8 mouse cellular contexts compared by ENCODE assay signal in genomic region chr3:152347227-152347626, GRCm38 (mm10). TPM values are rescaled to one million over a fixed set of nuclear protein-coding genes. Genes with fewer than 3 reads are reported as not detected.
DNase-seq lines count a peak whose midpoint lies in the region; ATAC-seq and TF ChIP-seq lines count a peak whose summit lies in the region.

No protein-coding gene starts in this region.

- peaks cover 6% of the 10 kb centered on the region; the same call in 1 of the 2 replicates for H3K4me1 ChIP-seq in heart, embryonic 11.5 days (ENCODE audit: control insufficient read depth, insufficient read depth, low read length)
- H3K4me1 ChIP-seq in heart, postnatal 0 days (ENCODE audit: control insufficient read depth, insufficient read depth): peaks cover 9% of the 10 kb centered on the region; the same call in 1 of the 2 replicates

- H3K4me2 ChIP-seq in heart, embryonic 11.5 days: peak overlapping the region; percentile 74
- H3K4me2 ChIP-seq in heart, postnatal 0 days (ENCODE audit: low read depth, low read length): peak overlapping the region; percentile 66

- peak overlapping the region; percentile 88 for H3K9ac ChIP-seq in heart, embryonic 11.5 days (ENCODE audit: low read depth, low read length)
- peak overlapping the region; percentile 90 for H3K9ac ChIP-seq in heart, postnatal 0 days (replicated peaks; ENCODE audit: low read depth, low read length)

- H3K27me3 ChIP-seq in heart, embryonic 11.5 days (ENCODE audit: control insufficient read depth, insufficient read depth, low read length): no peaks in the 10 kb centered on the region
- H3K27me3 ChIP-seq in heart, postnatal 0 days (ENCODE audit: control insufficient read depth, insufficient read depth, low read length): no peaks in the 10 kb centered on the region

- H3K36me3 ChIP-seq in heart, embryonic 11.5 days (ENCODE audit: control insufficient read depth, insufficient read depth, low read length): no peaks in the 10 kb centered on the region
- 0 out of 2 replicates have a peak, but pooled peaks cover 5% of the 10 kb centered on the region for H3K36me3 ChIP-seq in heart, postnatal 0 days (replicated peaks; ENCODE audit: control insufficient read depth, insufficient read depth, low read length)

- H3K27ac ChIP-seq in heart, embryonic 11.5 days (ENCODE audit: low read depth, low read length): no peak overlapping the region
- H3K27ac ChIP-seq in heart, postnatal 0 days (ENCODE audit: low read depth): no peak overlapping the region

- no peak for ATAC-seq in heart, embryonic 11.5 days (replicated peaks; ENCODE audit: insufficient number of reproducible peaks, low FRiP score, low TSS enrichment)
- no peak for ATAC-seq in heart, postnatal 0 days (ENCODE audit: insufficient read depth, low read depth)
- peak; percentile 47 for ATAC-seq in megakaryocyte-erythroid progenitor cell, adult 5-6 weeks (replicated peaks; ENCODE audit: low FRiP score, low TSS enrichment, poor library complexity, severe bottlenecking)

- no peak for TF ChIP-seq CTCF in heart, postnatal 0 days (IDR thresholded peaks at IDR 0.05; ENCODE audit: low read depth)

- no peak for TF ChIP-seq EP300 in heart, postnatal 0 days (IDR thresholded peaks at IDR 0.05; ENCODE audit: low read depth)

- WGBS in heart, embryonic 11.5 days (ENCODE audit: insufficient replicate concordance): 36% methylated on average over 3 of the region's 3 CpGs
- 33% methylated on average over 3 of the region's 3 CpGs for WGBS in heart, postnatal 0 days

- peak overlapping the region; percentile 80 for H3K4me3 ChIP-seq in heart, embryonic 11.5 days (ENCODE audit: low read depth, low read length)
- H3K4me3 ChIP-seq in heart, postnatal 0 days (ENCODE audit: low read depth, low read length): peak overlapping the region; percentile 61

- H3K9me3 ChIP-seq in heart, embryonic 11.5 days (replicated peaks; ENCODE audit: control insufficient read depth, low read length): no peaks in the 10 kb centered on the region
- no peaks in the 10 kb centered on the region for H3K9me3 ChIP-seq in heart, postnatal 0 days (replicated peaks; ENCODE audit: control insufficient read depth, low read length)

- intact Hi-C loops in heart, postnatal 36 days (cut with DNase I): no loop called here

- no peak for DNase-seq in heart, postnatal 36 days
- DNase-seq in MEL-GATA-1-ER (ENCODE audit: extremely low read depth, low read depth): peak; percentile 41
- DNase-seq in heart, postnatal 0 days (ENCODE audit: low spot score): no peak
- no peak for DNase-seq in cerebellum, postnatal 14 days
- no peak for DNase-seq in cerebellum, adult 9-11 months
- DNase-seq in gastrocnemius, postnatal 4 days (ENCODE audit: low spot score in 2 of 2): no peak

RNA-seq across cellular contexts. Expression of gene Usp33, which starts 0.9 kb away (rescaled TPM):
- 31.9 and 35.1 TPM in 2 replicates for polyA plus RNA-seq in heart, embryonic 11.5 days (2014; fragmentation: Nextera tagmentation; extraction: Ambion mirVana)
- total RNA-seq in heart, postnatal 36 days (2021): 10 to 100 TPM; 26.3 to 26.4 TPM
- total RNA-seq in heart, postnatal 0 days (2014; rRNA removed; ENCODE audit: low replicate concordance): 16.6 and 21.7 TPM in 2 replicates
- 16.4 and 17.2 TPM in 2 replicates for polyA plus RNA-seq in heart, postnatal 0 days (2015; fragmentation: Nextera tagmentation; extraction: Ambion mirVana)
- 56.1 and 105 TPM in 2 replicates for total RNA-seq in megakaryocyte-erythroid progenitor cell, adult 5-6 weeks (2014; fragmentation: Nextera tagmentation)
- 93.4 and 95.7 TPM in 2 replicates for total RNA-seq in megakaryocyte-erythroid progenitor cell, adult 5-6 weeks (2017)
- total RNA-seq in gastrocnemius, postnatal 4 days (2021): 10 to 100 TPM; 29.9 to 32.3 TPM

RNA-seq across cellular contexts. Expression of gene Miga1, which starts 7.0 kb away (rescaled TPM):
- polyA plus RNA-seq in heart, embryonic 11.5 days (2014; fragmentation: Nextera tagmentation; extraction: Ambion mirVana): 12.8 and 16.7 TPM in 2 replicates
- 10 to 100 TPM in 1 of 2 experiments, 1 to 10 TPM in 1; 9.3 to 11.3 TPM for total RNA-seq in heart, postnatal 36 days (2021)
- 6.8 and 9.8 TPM in 2 replicates for total RNA-seq in heart, postnatal 0 days (2014; rRNA removed; ENCODE audit: low replicate concordance)
- polyA plus RNA-seq in heart, postnatal 0 days (2015; fragmentation: Nextera tagmentation; extraction: Ambion mirVana): 8.7 and 9.0 TPM in 2 replicates
- total RNA-seq in megakaryocyte-erythroid progenitor cell, adult 5-6 weeks (2014; fragmentation: Nextera tagmentation): 16.9 and 18.8 TPM in 2 replicates
- total RNA-seq in megakaryocyte-erythroid progenitor cell, adult 5-6 weeks (2017): 18.9 and 26.8 TPM in 2 replicates
- 1 to 10 TPM; 8.4 TPM for total RNA-seq in gastrocnemius, postnatal 4 days (2021)

RNA-seq across cellular contexts. Expression of gene Zzz3, which starts 48.0 kb away (rescaled TPM):
- 43.0 and 46.6 TPM in 2 replicates for polyA plus RNA-seq in heart, embryonic 11.5 days (2014; fragmentation: Nextera tagmentation; extraction: Ambion mirVana)
- 10 to 100 TPM; 20.5 to 24.1 TPM for total RNA-seq in heart, postnatal 36 days (2021)
- total RNA-seq in heart, postnatal 0 days (2014; rRNA removed; ENCODE audit: low replicate concordance): 18.1 and 36.2 TPM in 2 replicates
- 21.0 and 22.4 TPM in 2 replicates for polyA plus RNA-seq in heart, postnatal 0 days (2015; fragmentation: Nextera tagmentation; extraction: Ambion mirVana)
- total RNA-seq in megakaryocyte-erythroid progenitor cell, adult 5-6 weeks (2014; fragmentation: Nextera tagmentation): 66.1 and 66.2 TPM in 2 replicates
- 70.7 and 92.4 TPM in 2 replicates for total RNA-seq in megakaryocyte-erythroid progenitor cell, adult 5-6 weeks (2017)
- total RNA-seq in gastrocnemius, postnatal 4 days (2021): 10 to 100 TPM; 30.1 to 35.8 TPM
